11 mouse cellular contexts compared by ENCODE assay signal in genomic region chr7:80661082-80661481, GRCm38 (mm10). TPM values are rescaled to one million over a fixed set of nuclear protein-coding genes. Genes with fewer than 3 reads are reported as not detected.
DNase-seq lines count a peak whose midpoint lies in the region; ATAC-seq and TF ChIP-seq lines count a peak whose summit lies in the region.
"Had no signal": no experiment of that assay in that cellular context is flagged by ENCODE, and none has a peak within 500 bp of the region (broad histone marks: within the 10 kb centered on the region; RNA-seq: fewer than 3 reads in every experiment).

No protein-coding gene starts in this region.

- H3K4me3 ChIP-seq in forebrain, embryonic 14.5 days (ENCODE audit: low read depth, low read length) = no peak overlapping the region
- no peak overlapping the region for H3K4me3 ChIP-seq in forebrain, embryonic 10.5 days
- no peak overlapping the region for H3K4me3 ChIP-seq in hindbrain, embryonic 15.5 days
- H3K4me3 ChIP-seq in hindbrain, embryonic 11.5 days (ENCODE audit: low read depth, low read length) = no peak overlapping the region
- no peak overlapping the region for H3K4me3 ChIP-seq in brown adipose tissue, adult 24 weeks (ENCODE audit: insufficient read depth, low read depth, low read length)
- H3K4me3 ChIP-seq in liver, embryonic 14.5 days (ENCODE audit: insufficient read depth in 1 of 2, low read depth in 2 of 2, low read length in 2 of 2) = no peak overlapping the region
- H3K4me3 ChIP-seq: myocyte had no signal

- peak; percentile 62 for ATAC-seq in forebrain, embryonic 14.5 days
- ATAC-seq in hindbrain, embryonic 15.5 days (ENCODE audit: low FRiP score, low read depth) = peak; percentile 77
- ATAC-seq in hindbrain, embryonic 11.5 days (ENCODE audit: low FRiP score) = no peak
- ATAC-seq in liver, embryonic 14.5 days (ENCODE audit: insufficient read depth) = peak; percentile 72; the same call in 1 of the 2 replicates
- ATAC-seq: intestine, postnatal 0 days had no signal

- no peak overlapping the region for H3K4me2 ChIP-seq in forebrain, embryonic 14.5 days (ENCODE audit: low read length)
- no peak overlapping the region for H3K4me2 ChIP-seq in hindbrain, embryonic 15.5 days
- H3K4me2 ChIP-seq in hindbrain, embryonic 11.5 days (replicated peaks; ENCODE audit: low read depth, low read length) = no peak overlapping the region
- no peak overlapping the region; the same call in 1 of the 2 replicates for H3K4me2 ChIP-seq in liver, embryonic 14.5 days (ENCODE audit: low read depth)

- peaks cover 18% of the 10 kb centered on the region for H3K4me1 ChIP-seq in forebrain, embryonic 14.5 days (ENCODE audit: control insufficient read depth, insufficient read depth, low read length)
- H3K4me1 ChIP-seq in forebrain, embryonic 10.5 days = peaks cover 4% of the 10 kb centered on the region; the same call in 1 of the 2 replicates
- peaks cover 34% of the 10 kb centered on the region for H3K4me1 ChIP-seq in hindbrain, embryonic 15.5 days (replicated peaks)
- no peaks in the 10 kb centered on the region for H3K4me1 ChIP-seq in hindbrain, embryonic 11.5 days (replicated peaks; ENCODE audit: control insufficient read depth, insufficient read depth, low read length)
- peaks cover 14% of the 10 kb centered on the region for H3K4me1 ChIP-seq in brown adipose tissue, adult 24 weeks (ENCODE audit: control insufficient read depth, insufficient read depth, insufficient read length, low read length)
- H3K4me1 ChIP-seq in liver, embryonic 14.5 days (replicated peaks; ENCODE audit: control insufficient read depth in 2 of 2, insufficient read depth in 2 of 2, low read length in 1 of 2) = peaks cover 6 to 40% of the 10 kb centered on the region in 2 experiments

- no peaks in the 10 kb centered on the region for H3K9me3 ChIP-seq in forebrain, embryonic 14.5 days (replicated peaks; ENCODE audit: control insufficient read depth, low read length)
- H3K9me3 ChIP-seq in forebrain, embryonic 10.5 days = no peaks in the 10 kb centered on the region
- no peaks in the 10 kb centered on the region for H3K9me3 ChIP-seq in hindbrain, embryonic 15.5 days
- no peaks in the 10 kb centered on the region for H3K9me3 ChIP-seq in hindbrain, embryonic 11.5 days (ENCODE audit: control insufficient read depth, low read length)
- no peaks in the 10 kb centered on the region for H3K9me3 ChIP-seq in liver, embryonic 14.5 days (ENCODE audit: control insufficient read depth, low read length)

- H3K9ac ChIP-seq in forebrain, embryonic 14.5 days (ENCODE audit: low read length) = no peak overlapping the region
- no peak overlapping the region for H3K9ac ChIP-seq in hindbrain, embryonic 15.5 days
- no peak overlapping the region for H3K9ac ChIP-seq in hindbrain, embryonic 11.5 days (ENCODE audit: low read depth, low read length)
- no peak overlapping the region for H3K9ac ChIP-seq in liver, embryonic 14.5 days (replicated peaks)

- TF ChIP-seq EP300 in liver, embryonic 14.5 days (IDR thresholded peaks at IDR 0.05; ENCODE audit: low read depth) = 0 out of 2 replicates have a peak, but pooled peaks have one; percentile 34

- no peak for TF ChIP-seq CTCF in liver, embryonic 14.5 days (IDR thresholded peaks at IDR 0.05; ENCODE audit: low read depth)

- H3K36me3 ChIP-seq in forebrain, embryonic 14.5 days (ENCODE audit: control insufficient read depth, insufficient read depth, low read length) = no peaks in the 10 kb centered on the region
- no peaks in the 10 kb centered on the region for H3K36me3 ChIP-seq in forebrain, embryonic 10.5 days (replicated peaks)
- H3K36me3 ChIP-seq in hindbrain, embryonic 15.5 days = no peaks in the 10 kb centered on the region
- no peaks in the 10 kb centered on the region for H3K36me3 ChIP-seq in hindbrain, embryonic 11.5 days (ENCODE audit: control insufficient read depth, insufficient read depth, low read length)
- H3K36me3 ChIP-seq in liver, embryonic 14.5 days (replicated peaks; ENCODE audit: control insufficient read depth, insufficient read depth, low read depth) = no peaks in the 10 kb centered on the region

- peak overlapping the region; percentile 72 for H3K27ac ChIP-seq in forebrain, embryonic 14.5 days (ENCODE audit: low read depth, low read length)
- no peak overlapping the region for H3K27ac ChIP-seq in forebrain, embryonic 10.5 days
- peak overlapping the region; percentile 69 for H3K27ac ChIP-seq in hindbrain, embryonic 15.5 days (replicated peaks)
- H3K27ac ChIP-seq in hindbrain, embryonic 11.5 days (ENCODE audit: low read depth, low read length) = no peak overlapping the region
- H3K27ac ChIP-seq in brown adipose tissue, adult 24 weeks (replicated peaks; ENCODE audit: low read depth, low read length) = peak overlapping the region; percentile 43
- no peak overlapping the region for H3K27ac ChIP-seq in liver, embryonic 14.5 days

- WGBS in forebrain, embryonic 14.5 days = 82% methylated on average over 4 of the region's 4 CpGs
- 88% methylated on average over 4 of the region's 4 CpGs for WGBS in forebrain, embryonic 10.5 days
- 83% methylated on average over 4 of the region's 4 CpGs for WGBS in hindbrain, embryonic 15.5 days
- 94% methylated on average over 4 of the region's 4 CpGs for WGBS in hindbrain, embryonic 11.5 days
- WGBS in liver, embryonic 14.5 days (ENCODE audit: insufficient replicate concordance) = 25% methylated on average over 4 of the region's 4 CpGs

- DNase-seq in forebrain, embryonic 14.5 days (ENCODE audit: low spot score) = no peak
- no peak for DNase-seq in forebrain, embryonic 10.5 days (ENCODE audit: extremely low spot score, low spot score)
- DNase-seq in hindbrain, embryonic 11.5 days (ENCODE audit: low spot score) = no peak
- DNase-seq in liver, embryonic 14.5 days (ENCODE audit: low read depth in 3 of 3, low spot score in 3 of 3) = no peak
- DNase-seq in adrenal gland, adult (ENCODE audit: inconsistent age in 2 of 2, low spot score in 1 of 2) = no peak
- DNase-seq in kidney, postnatal 14 days = no peak
- DNase-seq: thymus, adult 18-20 months had no signal

- H3K27me3 ChIP-seq in forebrain, embryonic 14.5 days (replicated peaks; ENCODE audit: control insufficient read depth, insufficient read depth, low read length) = no peaks in the 10 kb centered on the region
- H3K27me3 ChIP-seq in forebrain, embryonic 10.5 days (ENCODE audit: poor library complexity, severe bottlenecking) = no peaks in the 10 kb centered on the region
- H3K27me3 ChIP-seq in hindbrain, embryonic 15.5 days = no peaks in the 10 kb centered on the region
- H3K27me3 ChIP-seq in hindbrain, embryonic 11.5 days (ENCODE audit: control insufficient read depth, insufficient read depth, low read length) = no peaks in the 10 kb centered on the region
- H3K27me3 ChIP-seq in liver, embryonic 14.5 days (ENCODE audit: control insufficient read depth, insufficient read depth, low read length) = no peaks in the 10 kb centered on the region

RNA-seq across cellular contexts. Expression of gene Crtc3, which starts 27.6 kb away (rescaled TPM):
- polyA plus RNA-seq in forebrain, embryonic 14.5 days (2014; fragmentation: Nextera tagmentation; extraction: Ambion mirVana) = 7.9 and 10.6 TPM in 2 replicates
- 7.8 and 9.3 TPM in 2 replicates for polyA plus RNA-seq in forebrain, embryonic 10.5 days (2016; fragmentation: Nextera tagmentation; extraction: Ambion mirVana)
- polyA plus RNA-seq in hindbrain, embryonic 15.5 days (2015; fragmentation: Nextera tagmentation; extraction: Ambion mirVana) = 16.7 and 17.7 TPM in 2 replicates
- 9.9 and 11.1 TPM in 2 replicates for polyA plus RNA-seq in hindbrain, embryonic 11.5 days (2014; fragmentation: Nextera tagmentation; extraction: Ambion mirVana)
- 5.2 and 9.5 TPM in 2 replicates for polyA plus RNA-seq in brown adipose tissue, adult 24 weeks (2012; ENCODE audit: insufficient read depth, insufficient read length, missing spikeins)
- polyA plus RNA-seq in liver, embryonic 14.5 days (2012; rRNA removed) = 1.7 and 1.9 TPM in 2 replicates
- 2.4 and 4.2 TPM in 2 replicates for polyA plus RNA-seq in liver, embryonic 14.5 days (2014; fragmentation: Nextera tagmentation; extraction: Ambion mirVana)

Comparison
In these comparisons a context has a peak if more than half of its experiments do, and no peak if none do; other contexts are left out.
1. H3K27ac ChIP-seq: peak in forebrain, embryonic 14.5 days (single experiment), hindbrain, embryonic 15.5 days (single experiment) and brown adipose tissue, adult 24 weeks (single experiment); none in forebrain, embryonic 10.5 days (single experiment), hindbrain, embryonic 11.5 days (single experiment) and liver, embryonic 14.5 days (single experiment).